Mouse (Mus musculus): ENCODE measurements around the gene 5730522E02Rik.

5730522E02Rik gene

GRCm38 (mm10) chr11:25571396-25571795 is 639.2 kb downstream of the 5730522E02Rik start:
- DNase-seq (ENCODE audit: extremely low read depth, low read depth, low spot score) = no peak

Measured in fat pad, adult 2 months (tissue).